Mouse (Mus musculus) midbrain, embryonic 10.5 days (tissue): ENCODE results near the gene Atg101. TPM values are rescaled to one million over a fixed set of nuclear protein-coding genes. Genes with fewer than 3 reads are reported as not detected.

ENCODE experiments used
- DNase-seq: peaks from one replicate; pipeline ENCODE4 v3.0.0-alpha.2; 2017; ENCODE audit warnings: low spot score
- H3K27ac ChIP-seq: fragments of 300-500 bp; sonication (generic); replicated peaks from 2 replicates; pipeline ENCODE4 v1.5.1; 2016; ENCODE audit warnings: mild to moderate bottlenecking
- H3K27me3 ChIP-seq: fragments of 300-500 bp; sonication (generic); 2 replicates; pipeline ENCODE4 v1.6.1; 2016; ENCODE audit warnings: low read depth, mild to moderate bottlenecking; ENCODE audit not compliant: poor library complexity, severe bottlenecking
- H3K36me3 ChIP-seq: fragments of 300-500 bp; sonication (generic); 2 replicates; pipeline ENCODE4 v1.6.1; 2016; ENCODE audit warnings: mild to moderate bottlenecking, moderate library complexity
- H3K4me1 ChIP-seq: fragments of 300-500 bp; sonication (generic); 2 replicates; pipeline ENCODE4 v1.6.1; 2016
- H3K4me3 ChIP-seq: fragments of 300-500 bp; sonication (generic); 2 replicates; pipeline ENCODE4 v1.5.1; 2016; ENCODE audit warnings: mild to moderate bottlenecking, moderate library complexity
- H3K9me3 ChIP-seq: fragments of 300-500 bp; sonication (generic); replicated peaks from 2 replicates; pipeline ENCODE4 v1.6.1; 2016; ENCODE audit warnings: mild to moderate bottlenecking
- WGBS: fragments of 180-500 bp; shearing (Covaris S2); methylation state at CpG from one replicate; pipeline ENCODE4 v1.1.7; 2016; 5-methylcytosine and 5-hydroxymethylcytosine counted together
- polyA plus RNA-seq: library from polyadenylated mRNA; unstranded; fragments of >200 nt; fragmentation: Nextera tagmentation; extraction: Ambion mirVana; gene quantifications from 2 replicates; pipeline ENCODE4 v1.2.1, GENCODE M21; 2016

The Atg101 gene
- polyA plus RNA-seq, 1 experiment from 2014 or later, result 80.8 TPM

DNA sequence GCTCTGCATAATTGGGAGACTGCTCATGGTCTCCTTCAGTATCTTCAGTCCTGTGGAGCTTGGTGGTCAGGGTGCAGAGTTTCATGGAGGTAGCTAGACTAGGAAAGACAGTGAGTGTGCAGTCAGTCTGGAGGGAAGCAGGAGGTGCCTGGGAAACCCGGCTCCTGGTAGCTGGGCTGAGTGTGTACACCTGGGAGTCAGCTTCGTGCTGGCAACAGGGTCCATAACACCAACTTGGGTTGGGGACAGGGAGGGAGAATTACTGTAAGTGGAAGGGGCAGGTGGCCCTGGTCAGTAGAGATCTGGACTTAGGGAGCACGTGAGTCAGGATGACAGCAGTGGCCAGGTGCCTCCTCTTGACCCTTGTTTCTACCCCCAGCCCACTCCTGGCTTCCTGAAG lies 24.1 kb upstream of the Atg101 start:
- H3K27me3 ChIP-seq, result peaks cover 14% of the 10 kb centered on the region
- no peak overlapping the region for H3K27ac ChIP-seq
- H3K36me3 ChIP-seq, result no peaks in the 10 kb centered on the region
- no peak overlapping the region for H3K4me3 ChIP-seq
- H3K4me1 ChIP-seq, result peaks cover 28% of the 10 kb centered on the region
- 88% methylated on average over 3 of the region's 3 CpGs for WGBS
- H3K9me3 ChIP-seq, result no peaks in the 10 kb centered on the region
- DNase-seq, result no peak

DNA sequence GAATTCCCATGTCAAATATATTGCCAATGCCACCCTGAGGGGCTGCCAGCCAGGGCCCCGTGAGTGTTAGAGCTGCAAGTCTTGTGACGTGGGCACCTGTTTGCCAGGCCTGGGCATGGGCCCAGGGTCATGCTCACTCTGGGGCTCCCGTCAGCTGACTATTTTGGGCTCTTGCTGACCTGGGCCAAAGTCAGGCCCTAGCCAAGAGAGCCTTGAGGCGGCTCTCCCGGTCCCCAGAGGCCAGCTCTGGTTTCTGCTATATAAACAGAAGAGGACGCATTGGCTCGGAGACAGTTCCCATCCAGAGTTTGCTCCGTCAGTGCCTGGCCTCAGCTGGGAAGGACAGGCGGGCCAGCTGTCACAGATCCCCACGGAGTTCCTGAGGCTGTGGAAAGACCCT lies 23.7 kb upstream of the Atg101 start:
- no peak for DNase-seq
- Histone ChIP-seq H3K27ac (no peak overlapping the region), H3K4me1 (peaks cover 28% of the 10 kb centered on the region), H3K36me3 (no peaks in the 10 kb centered on the region), H3K9me3 (no peaks in the 10 kb centered on the region), H3K27me3 (peaks cover 18% of the 10 kb centered on the region), H3K4me3 (no peak overlapping the region)
- 70% methylated on average over 10 of the region's 10 CpGs for WGBS

DNA sequence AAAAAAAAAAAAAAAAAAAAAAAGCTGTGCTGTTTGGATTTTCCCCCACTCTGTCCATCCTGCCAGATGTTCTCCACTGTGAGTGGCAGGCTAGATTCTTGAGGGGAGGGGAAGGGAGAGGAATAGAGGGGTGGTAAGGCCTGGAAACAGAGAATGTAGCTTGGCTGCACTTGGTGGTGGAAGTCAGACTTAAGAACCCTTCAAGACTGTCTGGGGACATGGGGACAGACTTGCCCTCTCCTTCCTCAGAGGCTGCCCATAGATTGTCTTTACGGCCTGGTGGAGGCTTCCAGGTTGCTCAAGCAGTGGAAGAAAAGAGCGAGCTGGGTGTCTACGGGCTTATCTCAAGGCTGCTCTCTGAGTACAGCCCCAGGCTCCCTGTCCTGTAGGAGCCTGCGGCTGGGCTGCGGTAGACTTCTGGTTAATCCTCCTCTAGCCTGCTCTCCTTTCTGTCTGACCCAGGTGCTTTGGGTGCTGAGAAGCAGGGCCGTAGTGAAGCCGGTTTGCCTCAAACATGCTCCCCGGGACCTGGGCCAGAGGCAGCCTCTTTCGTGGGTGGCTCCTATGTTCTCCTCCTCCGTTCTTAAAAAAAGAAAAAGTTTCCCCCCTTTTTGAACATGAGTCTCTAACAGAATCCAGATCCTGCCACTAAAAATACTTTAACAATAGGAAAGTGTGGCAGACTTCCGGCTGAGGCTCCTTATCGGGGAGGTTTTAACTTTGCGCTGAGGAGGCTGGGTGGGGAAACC lies 23.0 kb upstream of the Atg101 start:
- Histone ChIP-seq H3K9me3 (no peaks in the 10 kb centered on the region), H3K27ac (0 out of 2 replicates have a peak overlapping the region, but pooled peaks have one; percentile 33), H3K36me3 (no peaks in the 10 kb centered on the region), H3K4me3 (no peak overlapping the region), H3K4me1 (peaks cover 33% of the 10 kb centered on the region), H3K27me3 (peaks cover 25% of the 10 kb centered on the region)
- 77% methylated on average over 13 of the region's 13 CpGs for WGBS
- DNase-seq, result no peak

DNA sequence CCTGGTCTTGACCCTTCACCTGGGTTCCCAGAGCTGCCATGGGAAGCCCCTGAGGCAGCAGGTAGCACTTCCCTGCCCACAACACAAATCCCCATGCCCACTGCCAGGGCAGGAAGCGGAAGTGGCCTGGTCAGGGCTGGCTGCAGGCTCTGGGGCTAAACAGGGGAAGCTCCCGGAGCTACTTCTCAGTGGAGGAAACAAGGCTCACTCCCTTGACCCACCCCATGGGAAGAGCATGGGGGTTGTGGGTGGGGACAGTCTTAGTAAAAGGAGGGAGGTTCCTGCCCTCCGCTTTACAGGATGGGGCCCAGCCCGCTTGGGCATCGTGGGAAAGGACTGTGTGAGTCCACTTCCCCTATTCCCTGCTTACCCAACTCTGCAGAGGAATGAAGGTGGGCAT lies 21.6 kb upstream of the Atg101 start:
- H3K9me3 ChIP-seq, result no peaks in the 10 kb centered on the region
- no peaks in the 10 kb centered on the region for H3K36me3 ChIP-seq
- H3K27me3 ChIP-seq, result peaks cover 39% of the 10 kb centered on the region
- WGBS, result 68% methylated on average over 5 of the region's 5 CpGs
- H3K27ac ChIP-seq, result no peak overlapping the region
- peaks cover 40% of the 10 kb centered on the region for H3K4me1 ChIP-seq
- no peak for DNase-seq
- H3K4me3 ChIP-seq, result no peak overlapping the region

DNA sequence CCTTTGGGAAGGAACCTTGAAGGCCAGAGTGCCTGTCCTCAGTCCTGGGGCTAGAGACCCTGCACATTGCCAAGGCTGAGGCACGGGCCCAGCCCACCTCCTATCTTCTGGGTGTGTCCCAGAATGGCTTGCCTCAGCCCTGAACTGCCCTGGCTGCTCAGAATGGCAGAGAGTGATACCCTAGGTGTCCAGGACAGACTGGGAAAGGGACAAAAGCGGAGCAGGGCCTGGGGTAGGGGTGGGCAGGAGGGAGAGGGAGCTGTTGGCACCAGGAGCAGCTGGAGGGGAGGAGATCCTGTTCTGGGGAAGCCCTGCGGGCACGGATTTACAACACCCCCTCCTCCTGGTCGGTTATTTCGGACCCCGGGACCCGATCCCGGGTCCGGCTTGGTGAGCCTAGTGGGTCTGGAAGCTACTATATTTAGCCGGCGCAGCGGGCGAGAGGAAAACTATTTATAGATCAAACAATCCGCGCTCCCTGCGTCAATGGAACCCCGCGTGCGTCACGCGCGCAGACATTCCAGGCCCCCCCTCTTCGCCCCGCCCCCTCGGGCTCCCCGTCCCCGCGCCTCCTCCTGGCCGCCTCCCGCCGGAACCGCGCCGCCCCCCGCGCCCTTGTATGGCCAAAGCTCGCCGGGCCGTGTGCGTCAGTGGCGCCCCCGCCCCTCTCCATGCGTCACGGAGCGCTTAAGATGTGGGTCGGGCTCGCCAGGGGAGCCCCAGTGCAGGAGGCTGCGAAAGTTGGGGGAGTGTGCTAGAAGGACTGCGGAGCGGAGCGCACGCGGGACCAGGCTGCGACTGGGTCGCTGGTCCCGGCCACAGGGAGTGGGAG lies 17.7 kb upstream of the Atg101 start:
- Histone ChIP-seq H3K9me3 (no peaks in the 10 kb centered on the region), H3K27me3 (peaks cover 56% of the 10 kb centered on the region), H3K4me3 (peak overlapping the region; percentile 68), H3K27ac (peak overlapping the region; percentile 69), H3K4me1 (peaks cover 25% of the 10 kb centered on the region), H3K36me3 (peaks cover 13% of the 10 kb centered on the region)
- WGBS, result 1% methylated on average over 57 of the region's 57 CpGs
- peak; percentile 75 for DNase-seq

DNA sequence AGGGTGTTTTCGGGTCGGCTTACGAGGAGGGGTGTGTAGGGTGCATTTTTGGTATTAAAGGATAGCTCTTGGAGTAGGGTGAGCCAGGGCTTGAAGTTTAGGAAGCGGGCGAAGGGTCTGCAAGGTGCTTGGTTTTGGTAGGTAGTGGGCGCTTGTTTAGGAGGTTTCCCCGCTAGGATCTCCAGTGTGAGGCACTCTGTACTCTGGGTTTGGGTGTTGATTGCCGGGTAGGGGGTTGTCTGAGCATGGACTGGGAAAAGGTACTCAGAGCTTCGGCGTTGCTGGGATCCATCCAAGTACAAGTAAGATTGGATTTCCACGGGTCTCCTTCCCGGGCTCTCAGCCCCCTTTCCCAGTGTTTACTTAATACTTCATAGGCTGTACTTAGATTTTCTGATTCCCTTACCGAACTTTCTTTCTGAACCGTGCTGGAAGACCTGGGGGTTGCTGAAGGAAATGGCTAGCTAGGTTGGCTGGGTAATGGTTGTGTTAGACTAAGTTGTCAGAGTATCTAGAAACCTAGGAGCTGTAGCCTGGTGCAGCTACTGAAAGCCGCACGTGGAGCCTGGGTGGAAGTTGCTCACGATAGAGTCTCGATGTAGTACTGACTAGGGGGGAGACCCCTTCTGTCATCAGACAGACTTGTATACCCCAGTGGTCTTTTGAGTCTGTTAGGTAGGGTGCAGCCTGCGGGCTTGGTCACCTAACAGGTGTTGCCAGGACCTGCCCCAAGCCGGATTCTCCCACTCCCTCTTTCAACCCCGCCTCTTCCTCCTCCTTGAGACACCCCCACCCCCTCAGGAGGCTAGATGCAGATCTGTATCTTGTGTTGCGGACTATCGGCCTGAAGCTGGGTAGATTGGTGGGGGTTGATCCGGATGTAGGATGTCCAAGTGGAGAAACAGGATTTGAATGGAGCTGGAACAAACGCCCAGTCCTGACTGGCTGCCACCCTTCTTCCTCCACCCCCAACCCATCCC lies 16.7 kb upstream of the Atg101 start:
- Histone ChIP-seq H3K36me3 (peaks cover 23% of the 10 kb centered on the region), H3K27me3 (peaks cover 56% of the 10 kb centered on the region), H3K4me3 (peak overlapping the region; percentile 68), H3K27ac (no peak overlapping the region), H3K4me1 (peaks cover 25% of the 10 kb centered on the region), H3K9me3 (no peaks in the 10 kb centered on the region)
- WGBS, result 4% methylated on average over 25 of the region's 25 CpGs
- DNase-seq, result no peak

DNA sequence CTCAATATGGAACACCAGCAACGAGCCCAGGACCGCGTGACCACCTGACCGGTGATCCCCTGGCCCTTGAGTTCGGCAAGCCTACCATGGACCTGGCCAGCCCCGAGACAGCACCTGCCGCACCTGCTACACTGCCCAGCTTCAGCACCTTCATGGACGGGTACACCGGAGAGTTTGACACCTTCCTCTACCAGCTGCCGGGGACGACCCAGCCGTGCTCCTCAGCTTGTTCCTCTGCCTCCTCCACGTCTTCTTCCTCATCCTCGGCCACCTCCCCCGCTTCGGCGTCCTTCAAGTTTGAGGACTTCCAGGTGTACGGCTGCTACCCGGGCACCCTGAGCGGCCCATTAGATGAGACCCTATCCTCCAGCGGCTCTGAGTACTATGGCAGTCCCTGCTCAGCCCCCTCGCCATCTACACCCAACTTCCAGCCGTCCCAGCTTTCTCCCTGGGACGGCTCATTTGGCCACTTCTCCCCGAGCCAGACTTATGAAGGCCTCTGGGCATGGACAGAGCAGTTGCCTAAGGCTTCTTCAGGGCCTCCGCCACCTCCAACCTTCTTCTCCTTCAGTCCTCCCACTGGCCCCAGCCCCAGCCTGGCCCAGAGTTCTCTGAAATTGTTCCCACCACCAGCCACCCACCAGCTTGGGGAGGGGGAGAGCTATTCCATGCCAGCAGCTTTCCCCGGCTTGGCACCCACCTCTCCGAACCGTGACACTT lies 13.8 kb upstream of the Atg101 start:
- Histone ChIP-seq H3K27me3 (peaks cover 40% of the 10 kb centered on the region), H3K9me3 (no peaks in the 10 kb centered on the region), H3K4me3 (no peak overlapping the region), H3K27ac (no peak overlapping the region), H3K4me1 (peaks cover 25% of the 10 kb centered on the region), H3K36me3 (peaks cover 42% of the 10 kb centered on the region)
- DNase-seq, result no peak
- 93% methylated on average over 29 of the region's 29 CpGs for WGBS

DNA sequence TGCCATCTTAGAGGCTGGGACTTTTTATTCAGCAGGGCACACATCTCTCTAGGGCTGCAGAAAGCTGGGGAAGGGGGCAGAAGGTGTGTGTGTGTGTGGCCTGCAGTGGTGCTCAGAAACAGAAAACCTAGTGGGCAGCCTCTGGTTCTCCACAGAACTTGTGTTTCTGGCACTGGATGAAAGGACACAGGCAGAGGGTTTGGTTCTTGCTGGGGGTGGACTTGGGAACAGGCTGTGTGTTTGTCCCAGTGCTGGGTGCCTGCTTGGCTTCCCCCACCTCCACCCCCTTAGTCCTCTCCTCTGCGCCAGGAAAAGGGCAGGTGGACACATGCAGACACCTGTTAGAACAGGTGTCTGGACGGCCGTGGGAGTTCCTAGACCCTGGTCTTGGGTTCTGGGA lies 13.0 kb upstream of the Atg101 start:
- Histone ChIP-seq H3K9me3 (no peaks in the 10 kb centered on the region), H3K4me3 (no peak overlapping the region), H3K27ac (no peak overlapping the region), H3K4me1 (peaks cover 19% of the 10 kb centered on the region), H3K27me3 (peaks cover 31% of the 10 kb centered on the region), H3K36me3 (peaks cover 42% of the 10 kb centered on the region)
- WGBS, result 88% methylated on average over 3 of the region's 3 CpGs
- no peak for DNase-seq

DNA sequence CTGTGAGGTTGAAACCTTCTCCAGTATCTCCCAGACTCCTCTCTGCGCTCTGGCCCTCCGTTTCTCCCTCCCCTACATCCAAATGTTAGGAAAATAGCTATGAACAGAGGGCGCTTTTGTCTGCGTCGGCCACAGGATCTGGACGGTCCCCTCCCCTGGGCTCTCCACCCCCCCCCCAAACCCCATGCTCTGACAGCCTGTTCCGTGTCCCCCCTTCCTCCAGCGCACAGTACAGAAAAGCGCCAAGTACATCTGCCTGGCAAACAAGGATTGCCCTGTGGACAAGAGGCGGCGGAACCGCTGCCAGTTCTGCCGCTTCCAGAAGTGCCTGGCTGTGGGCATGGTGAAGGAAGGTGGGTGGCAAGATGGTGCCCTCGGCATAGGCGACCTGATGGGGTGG lies 12.6 kb upstream of the Atg101 start:
- no peaks in the 10 kb centered on the region for H3K9me3 ChIP-seq
- H3K4me1 ChIP-seq, result peaks cover 19% of the 10 kb centered on the region
- H3K36me3 ChIP-seq, result peaks cover 42% of the 10 kb centered on the region
- H3K4me3 ChIP-seq, result no peak overlapping the region
- H3K27ac ChIP-seq, result no peak overlapping the region
- H3K27me3 ChIP-seq, result peaks cover 27% of the 10 kb centered on the region
- WGBS, result 96% methylated on average over 15 of the region's 15 CpGs
- DNase-seq, result no peak

DNA sequence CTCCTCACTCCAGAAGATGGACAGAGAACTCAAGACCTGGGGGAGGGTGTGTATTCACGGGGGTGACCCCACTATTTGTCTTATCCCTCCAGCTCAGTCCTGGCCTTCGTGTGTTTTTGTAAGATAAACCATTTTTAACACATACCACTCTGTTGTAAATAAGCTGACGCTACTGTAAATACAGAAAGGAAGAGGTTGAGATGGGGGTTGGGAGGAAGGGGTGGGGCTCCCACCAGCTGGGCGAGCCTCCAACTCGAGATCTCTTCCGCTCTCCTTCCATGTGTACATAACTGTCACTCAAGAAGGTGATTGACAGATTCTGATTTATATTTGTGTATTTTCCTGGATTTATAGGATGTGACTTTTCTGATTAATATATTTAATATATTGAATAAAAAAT lies 9.7 kb upstream of the Atg101 start:
- H3K36me3 ChIP-seq, result peaks cover 42% of the 10 kb centered on the region
- DNase-seq, result no peak
- no peaks in the 10 kb centered on the region for H3K27me3 ChIP-seq
- H3K4me3 ChIP-seq, result no peak overlapping the region
- no peak overlapping the region for H3K27ac ChIP-seq
- peaks cover 28% of the 10 kb centered on the region for H3K4me1 ChIP-seq
- no peaks in the 10 kb centered on the region for H3K9me3 ChIP-seq
- 84% methylated on average over 6 of the region's 6 CpGs for WGBS

DNA sequence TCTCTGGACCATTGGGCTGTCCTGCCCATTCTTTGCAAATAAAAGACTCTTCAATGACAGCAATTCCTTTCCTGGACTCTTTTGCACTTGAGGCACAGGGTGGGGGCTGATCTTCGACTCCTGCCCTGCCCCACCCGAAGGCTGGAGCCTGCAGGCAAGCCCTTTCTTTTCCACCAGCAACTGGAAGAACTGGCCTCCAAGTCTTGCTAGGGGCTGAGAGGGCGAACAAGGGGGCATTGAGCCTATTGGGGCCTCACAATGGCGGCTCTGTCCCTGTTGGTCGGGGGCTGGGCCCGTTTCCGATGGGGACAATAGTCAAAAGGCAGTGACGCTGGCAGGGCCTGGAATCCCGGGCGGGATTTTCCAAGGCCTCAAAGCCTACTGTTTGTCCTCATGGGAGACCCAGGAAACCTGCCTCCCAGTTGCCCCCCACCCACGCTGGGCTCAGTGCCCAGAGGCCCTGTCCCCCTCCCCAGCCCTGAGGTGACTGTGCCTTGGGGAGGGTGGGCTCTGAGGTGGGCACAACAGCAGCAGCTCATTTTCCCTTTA lies 6.6 kb upstream of the Atg101 start:
- no peaks in the 10 kb centered on the region for H3K9me3 ChIP-seq
- no peaks in the 10 kb centered on the region for H3K27me3 ChIP-seq
- H3K4me1 ChIP-seq, result peaks cover 28% of the 10 kb centered on the region
- peaks cover 18% of the 10 kb centered on the region for H3K36me3 ChIP-seq
- DNase-seq, result peak; percentile 37
- no peak overlapping the region for H3K4me3 ChIP-seq
- WGBS, result 41% methylated on average over 11 of the region's 11 CpGs
- peak overlapping the region; percentile 83 for H3K27ac ChIP-seq
